Mouse (Mus musculus) heart, embryonic 16.5 days (tissue): Measurements from ENCODE around the gene Eya3. TPM values are rescaled to one million over a fixed set of nuclear protein-coding genes. Genes with fewer than 3 reads are reported as not detected.
A peak's percentile ranks its signal among the peaks of the same experiment; 100 is the strongest.

Experiments used
- ATAC-seq: fragments of 200-750 bp; cut with Nextera tagmentation; replicated peaks from 2 replicates; pipeline ENCODE4 v1.8.0; 2017; ENCODE audit warnings: moderate number of reproducible peaks; ENCODE audit not compliant: insufficient read depth, low FRiP score; ENCODE audit errors: extremely low read depth
- H3K27ac ChIP-seq: fragments of 300-500 bp; sonication (generic); 2 replicates; pipeline ENCODE4 v1.5.1; 2014; ENCODE audit warnings: mild to moderate bottlenecking, low read length, control low read depth, moderate library complexity
- H3K27me3 ChIP-seq: fragments of 300-500 bp; sonication (generic); 2 replicates; pipeline ENCODE4 v1.6.1; 2014; ENCODE audit warnings: low read length, mixed read lengths; ENCODE audit not compliant: control insufficient read depth, insufficient read depth
- H3K36me3 ChIP-seq: fragments of 300-500 bp; sonication (generic); 2 replicates; pipeline ENCODE4 v1.6.1; 2014; ENCODE audit not compliant: control insufficient read depth, insufficient read depth
- H3K4me1 ChIP-seq: fragments of 300-500 bp; sonication (generic); 2 replicates; pipeline ENCODE4 v1.6.1; 2014; ENCODE audit warnings: low read length, mixed read lengths; ENCODE audit not compliant: control insufficient read depth, insufficient read depth
- H3K4me2 ChIP-seq: fragments of 300-500 bp; sonication (generic); 2 replicates; pipeline ENCODE4 v1.6.1; 2014; ENCODE audit warnings: low read depth, mild to moderate bottlenecking, control low read depth, low read length
- H3K4me3 ChIP-seq: fragments of 300-500 bp; sonication (generic); 2 replicates; pipeline ENCODE4 v1.5.1; 2014; ENCODE audit warnings: mild to moderate bottlenecking, control low read depth, low read length
- H3K9ac ChIP-seq: fragments of 300-500 bp; sonication (generic); 2 replicates; pipeline ENCODE4 v1.6.1; 2014; ENCODE audit warnings: low read length, control low read depth
- H3K9me3 ChIP-seq: fragments of 300-500 bp; sonication (generic); replicated peaks from 2 replicates; pipeline ENCODE4 v1.6.1; 2016; ENCODE audit warnings: low read length; ENCODE audit not compliant: control insufficient read depth
- WGBS: fragments of 180-500 bp; shearing (Covaris S2); extraction: QIAGEN DNeasy Blood & Tissue Kit; methylation state at CpG from one replicate; pipeline ENCODE4 v1.1.7; 2014; 5-methylcytosine and 5-hydroxymethylcytosine counted together
- polyA plus RNA-seq: library from polyadenylated mRNA; unstranded; fragments of >200 nt; fragmentation: Nextera tagmentation; extraction: Ambion mirVana; gene quantifications from 2 replicates; pipeline ENCODE4 v1.2.1, GENCODE M21; 2015

Gene Eya3
- polyA plus RNA-seq, 1 experiment from 2014 or later = 21.1 TPM

DNA sequence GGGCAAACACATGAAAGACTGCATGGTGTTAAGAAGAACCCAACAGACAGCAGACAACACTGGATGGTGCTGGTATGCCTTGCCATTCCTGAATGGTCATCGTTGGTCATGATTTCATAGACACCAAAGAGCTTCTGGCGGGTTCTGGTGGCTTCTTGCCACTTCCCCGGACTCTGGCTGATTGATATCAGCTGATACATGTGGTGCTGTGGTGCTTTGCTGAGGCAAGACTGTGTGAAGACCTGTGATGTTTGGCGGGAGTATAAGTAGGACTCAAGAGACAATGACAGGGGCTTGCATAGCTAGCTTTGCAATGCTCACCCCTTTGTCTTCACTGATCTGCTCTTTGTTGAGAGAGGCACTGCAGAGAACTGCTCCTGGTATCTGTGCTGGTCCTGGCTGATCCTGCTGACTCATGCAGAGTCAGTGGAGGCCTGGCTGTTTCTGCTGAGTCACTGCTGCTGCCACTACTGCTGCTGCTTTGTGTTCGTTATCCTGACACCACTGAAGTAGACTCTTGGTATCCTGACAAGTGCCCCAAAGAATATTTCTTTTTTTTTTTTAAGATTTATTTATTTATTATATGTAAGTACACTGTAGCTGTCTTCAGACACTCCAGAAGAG is 14.6 kb upstream of the Eya3 start:
- H3K9ac ChIP-seq = no peak overlapping the region
- ATAC-seq = no peak
- H3K27ac ChIP-seq = no peak overlapping the region

DNA sequence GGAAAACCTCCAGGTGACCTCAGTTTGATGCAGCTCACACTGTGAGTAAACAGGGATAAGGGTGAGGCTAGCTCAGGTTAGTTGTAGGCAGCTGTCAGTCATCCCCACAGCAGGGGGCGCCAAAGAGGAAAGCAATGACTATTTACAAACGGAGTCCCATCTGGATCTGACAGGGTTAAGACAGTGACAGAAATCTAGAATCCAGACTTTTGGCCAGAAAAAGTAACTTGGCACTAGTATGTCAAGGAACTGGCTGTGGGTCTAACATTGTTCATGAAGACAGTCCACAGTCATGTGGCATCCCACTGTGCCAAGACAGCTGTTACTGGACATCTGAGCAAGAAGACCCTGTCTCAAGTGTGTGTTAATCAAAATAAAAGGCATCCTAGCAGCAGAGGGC is 10.0 kb upstream of the Eya3 start:
- no peaks in the 10 kb centered on the region for H3K27me3 ChIP-seq
- H3K9me3 ChIP-seq = no peaks in the 10 kb centered on the region
- 16% methylated on average over 2 of the region's 2 CpGs for WGBS
- H3K4me1 ChIP-seq = no peaks in the 10 kb centered on the region
- ATAC-seq = no peak
- no peak overlapping the region for H3K9ac ChIP-seq
- H3K4me2 ChIP-seq = no peak overlapping the region
- no peak overlapping the region for H3K4me3 ChIP-seq
- no peak overlapping the region for H3K27ac ChIP-seq
- no peaks in the 10 kb centered on the region for H3K36me3 ChIP-seq

More for the DNA sequence above, 14.6 kb upstream of the Eya3 start:
- Histone ChIP-seq H3K4me3 (no peak overlapping the region), H3K4me2 (no peak overlapping the region), H3K36me3 (no peaks in the 10 kb centered on the region), H3K27me3 (no peaks in the 10 kb centered on the region), H3K9me3 (no peaks in the 10 kb centered on the region), H3K4me1 (no peaks in the 10 kb centered on the region)
- 71% methylated on average over 5 of the region's 5 CpGs for WGBS

DNA sequence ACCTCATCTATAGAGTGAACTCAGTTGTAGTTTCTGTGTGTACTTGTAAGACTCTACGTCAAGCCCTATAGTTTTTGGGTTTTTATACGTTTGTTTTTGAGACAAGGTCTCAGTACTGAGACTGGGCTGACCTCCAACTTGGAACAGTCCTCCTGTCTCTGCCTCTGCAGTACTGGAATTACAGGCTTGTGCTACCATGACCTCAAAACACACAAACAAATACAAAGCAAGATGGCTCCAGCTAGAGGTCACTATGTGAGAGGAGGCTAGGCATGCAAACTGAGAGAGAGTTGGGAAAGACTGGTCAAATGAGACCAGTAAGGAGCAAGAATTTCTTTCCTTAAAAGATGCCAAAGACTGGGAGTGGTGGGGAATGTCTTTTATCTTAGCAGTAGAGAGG is 2.8 kb upstream of the Eya3 start:
- Histone ChIP-seq H3K4me2 (no peak overlapping the region), H3K27ac (no peak overlapping the region), H3K4me3 (no peak overlapping the region), H3K36me3 (no peaks in the 10 kb centered on the region), H3K4me1 (peaks cover 6% of the 10 kb centered on the region; the same call in 1 of the 2 replicates), H3K27me3 (no peaks in the 10 kb centered on the region), H3K9ac (no peak overlapping the region), H3K9me3 (no peaks in the 10 kb centered on the region)
- 86% methylated on average over 2 of the region's 2 CpGs for WGBS
- ATAC-seq = no peak

DNA sequence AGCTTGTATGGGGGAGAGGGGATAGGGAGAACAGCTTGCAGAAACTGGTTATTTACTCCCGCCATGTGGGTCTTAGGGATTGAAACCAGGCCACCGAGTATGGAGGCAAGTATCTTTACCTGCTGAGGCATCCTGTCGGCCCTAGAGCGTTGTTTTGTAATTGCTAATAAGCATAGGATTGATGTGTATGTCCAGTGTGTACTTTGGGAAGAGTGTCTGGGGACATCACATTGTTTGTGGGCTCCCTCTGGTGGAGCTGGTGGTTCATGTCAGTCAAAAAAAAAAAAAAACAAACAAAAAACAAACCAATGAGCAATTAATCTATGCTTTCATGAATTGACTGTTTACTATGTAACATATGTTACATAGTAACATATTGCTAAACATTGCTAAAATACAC is 2.2 kb upstream of the Eya3 start:
- no peaks in the 10 kb centered on the region for H3K36me3 ChIP-seq
- no peak overlapping the region for H3K4me3 ChIP-seq
- ATAC-seq = no peak
- no peaks in the 10 kb centered on the region for H3K9me3 ChIP-seq
- no peak overlapping the region for H3K27ac ChIP-seq
- no peak overlapping the region for H3K4me2 ChIP-seq
- WGBS = 42% methylated on average over 4 of the region's 4 CpGs
- no peak overlapping the region for H3K9ac ChIP-seq
- H3K4me1 ChIP-seq = peaks cover 6% of the 10 kb centered on the region; the same call in 1 of the 2 replicates
- no peaks in the 10 kb centered on the region for H3K27me3 ChIP-seq

DNA sequence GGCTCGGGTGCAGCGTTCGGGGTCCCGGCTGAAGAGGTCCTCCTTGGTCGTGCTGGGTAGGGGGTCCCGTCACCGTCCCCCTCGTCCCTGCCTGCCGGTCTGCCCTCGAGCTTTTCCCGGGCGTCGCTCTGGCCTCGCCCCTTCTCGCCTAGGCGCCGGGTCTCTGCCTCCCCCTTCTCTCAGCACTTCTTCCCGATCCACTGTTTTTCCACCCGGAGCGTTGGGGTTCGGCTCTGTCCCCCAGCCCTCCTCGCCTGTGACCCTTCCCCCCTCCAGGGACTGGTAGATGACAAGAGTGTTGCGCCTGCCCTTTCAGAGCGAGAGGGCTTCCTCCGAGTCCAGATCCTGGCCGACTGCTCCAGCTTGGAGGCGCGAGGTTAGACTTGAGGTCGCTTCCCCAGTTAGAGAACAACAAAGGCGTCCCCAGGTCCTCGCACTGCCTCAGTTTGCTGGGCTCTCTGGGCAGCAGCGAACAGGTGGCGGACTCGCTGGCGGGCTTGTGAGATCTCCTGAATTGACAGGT is 465 bp downstream of the Eya3 start:
- H3K9ac ChIP-seq = peak overlapping the region; percentile 97
- peak overlapping the region; percentile 96 for H3K4me3 ChIP-seq
- no peaks in the 10 kb centered on the region for H3K9me3 ChIP-seq
- under 1% methylated on average over 35 of the region's 35 CpGs for WGBS
- H3K27me3 ChIP-seq = no peaks in the 10 kb centered on the region
- peak overlapping the region; percentile 93 for H3K27ac ChIP-seq
- ATAC-seq = peak; percentile 58
- peaks cover 6% of the 10 kb centered on the region; the same call in 1 of the 2 replicates for H3K4me1 ChIP-seq
- H3K36me3 ChIP-seq = peaks cover 7% of the 10 kb centered on the region
- peak overlapping the region; percentile 86 for H3K4me2 ChIP-seq

DNA sequence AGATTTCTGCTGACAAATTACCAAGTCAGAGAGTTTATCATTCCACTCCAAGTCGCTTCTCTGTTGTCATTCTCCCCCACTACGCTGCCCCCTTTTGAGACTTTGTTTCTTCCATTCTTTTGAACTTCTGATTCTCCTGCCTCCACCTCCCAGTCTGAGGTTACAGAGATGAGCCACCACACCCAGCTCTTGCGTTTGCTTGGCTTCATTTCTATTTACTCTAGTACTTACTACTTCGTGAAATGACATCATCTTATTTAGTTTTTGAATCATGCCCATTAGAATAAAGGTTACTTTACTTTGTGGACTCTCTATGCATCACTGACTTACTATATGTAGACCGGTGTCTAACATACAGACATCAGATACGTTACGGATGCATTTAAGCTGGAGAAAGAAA is 8.7 kb downstream of the Eya3 start:
- ATAC-seq = no peak
- no peaks in the 10 kb centered on the region for H3K27me3 ChIP-seq
- no peak overlapping the region for H3K27ac ChIP-seq
- no peak overlapping the region for H3K9ac ChIP-seq
- 80% methylated on average over 7 of the region's 7 CpGs for WGBS
- no peak overlapping the region for H3K4me3 ChIP-seq
- no peaks in the 10 kb centered on the region for H3K36me3 ChIP-seq
- H3K9me3 ChIP-seq = no peaks in the 10 kb centered on the region
- H3K4me1 ChIP-seq = peaks cover 22% of the 10 kb centered on the region
- no peak overlapping the region for H3K4me2 ChIP-seq

DNA sequence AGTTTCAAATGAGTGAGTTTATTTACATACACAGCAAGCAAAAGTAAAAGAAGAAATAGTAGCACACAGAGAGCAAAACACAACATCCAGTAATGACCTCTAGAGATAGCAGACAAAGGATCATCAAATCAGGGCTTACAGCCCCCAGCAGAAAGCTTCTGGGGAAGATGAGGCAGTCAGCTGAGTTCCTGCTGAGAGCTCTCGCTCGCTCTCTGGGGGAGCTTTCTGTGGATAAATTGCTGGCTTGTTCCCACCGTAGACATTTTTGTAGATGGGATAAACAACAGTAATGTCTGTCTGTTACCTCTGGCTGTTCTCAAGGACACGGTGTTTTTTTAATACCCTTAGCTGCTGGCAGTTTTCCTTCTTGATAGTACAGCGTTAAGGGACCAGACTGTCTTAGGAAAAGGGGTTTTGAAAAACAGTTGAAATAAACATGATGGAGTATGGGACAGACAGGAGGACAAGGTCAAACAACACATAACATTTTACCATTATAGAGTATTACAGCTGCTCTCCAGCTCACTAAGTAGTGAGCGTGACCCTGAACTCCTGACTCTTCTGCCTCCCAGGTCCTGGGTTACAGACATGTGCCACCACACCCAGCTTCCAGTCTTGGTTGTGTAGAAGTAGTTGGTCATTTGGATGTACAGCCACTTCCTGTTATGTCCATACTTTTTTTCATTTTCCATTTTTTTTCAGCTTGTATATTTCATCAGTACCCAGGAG is 10.6 kb downstream of the Eya3 start:
- no peaks in the 10 kb centered on the region for H3K27me3 ChIP-seq
- ATAC-seq = no peak
- peak overlapping the region; percentile 55 for H3K9ac ChIP-seq
- H3K27ac ChIP-seq = peak overlapping the region; percentile 64
- no peak overlapping the region for H3K4me3 ChIP-seq
- peaks cover 26% of the 10 kb centered on the region for H3K4me1 ChIP-seq
- H3K36me3 ChIP-seq = no peaks in the 10 kb centered on the region
- no peak overlapping the region for H3K4me2 ChIP-seq
- H3K9me3 ChIP-seq = no peaks in the 10 kb centered on the region
- WGBS = 46% methylated on average over 6 of the region's 6 CpGs

DNA sequence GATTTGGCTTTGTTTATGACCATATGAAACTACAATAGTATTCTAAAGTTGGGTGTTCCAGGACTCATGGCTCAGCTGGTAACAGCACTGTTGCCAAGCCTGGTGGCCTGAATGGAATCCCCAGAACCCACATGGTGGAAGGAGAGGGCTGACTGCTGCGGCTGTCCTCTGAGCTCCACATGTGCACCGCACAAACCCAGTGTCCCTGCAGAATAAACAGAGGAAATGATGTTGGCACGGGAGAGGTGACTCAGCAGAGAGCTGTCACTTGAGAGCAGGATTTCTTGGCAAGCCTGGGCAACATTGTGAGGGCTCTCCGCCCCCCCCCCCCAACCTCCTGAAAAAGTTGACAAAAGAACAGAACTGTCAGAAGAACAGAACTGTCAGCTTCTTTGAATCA is 14.1 kb downstream of the Eya3 start:
- no peak overlapping the region for H3K4me3 ChIP-seq
- H3K27ac ChIP-seq = peak overlapping the region; percentile 35; the same call in 1 of the 2 replicates
- H3K36me3 ChIP-seq = peaks cover 4% of the 10 kb centered on the region; the same call in 1 of the 2 replicates
- H3K4me2 ChIP-seq = no peak overlapping the region
- H3K4me1 ChIP-seq = peaks cover 22% of the 10 kb centered on the region
- no peaks in the 10 kb centered on the region for H3K9me3 ChIP-seq
- WGBS = 20% methylated on average over 4 of the region's 4 CpGs
- peak; percentile 77 for ATAC-seq
- H3K27me3 ChIP-seq = no peaks in the 10 kb centered on the region
- H3K9ac ChIP-seq = no peak overlapping the region

DNA sequence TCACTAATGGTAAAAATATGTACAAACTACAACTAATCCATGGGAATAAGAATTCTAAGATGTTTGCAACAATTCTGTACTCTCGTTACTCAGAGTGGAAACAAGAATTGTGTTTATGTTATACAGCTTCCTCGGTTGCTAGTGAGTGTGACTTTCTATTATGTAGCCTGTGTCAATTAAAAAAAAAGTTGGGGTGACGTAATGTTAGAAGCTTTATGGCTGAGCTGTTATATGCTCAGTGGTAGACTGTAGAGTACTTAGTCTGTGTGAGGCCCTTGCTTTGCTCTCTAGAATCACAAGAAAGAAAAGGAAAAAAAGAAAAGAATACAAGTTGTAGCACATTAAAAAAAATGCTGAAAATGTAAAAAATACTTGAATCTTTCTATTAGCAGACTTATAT is 15.0 kb downstream of the Eya3 start:
- H3K9me3 ChIP-seq = no peaks in the 10 kb centered on the region
- no peak for ATAC-seq

More for the DNA sequence above, 15.0 kb downstream of the Eya3 start:
- Histone ChIP-seq H3K4me2 (no peak overlapping the region), H3K27ac (no peak overlapping the region), H3K9ac (no peak overlapping the region), H3K4me1 (peaks cover 22% of the 10 kb centered on the region), H3K4me3 (no peak overlapping the region), H3K36me3 (peaks cover 4% of the 10 kb centered on the region; the same call in 1 of the 2 replicates), H3K27me3 (no peaks in the 10 kb centered on the region)
- 66% methylated on average over 3 of the region's 3 CpGs for WGBS
